Mouse (Mus musculus) CH12.LX (cell line): ENCODE results near the gene Gsg1l. TPM values are rescaled to one million over a fixed set of nuclear protein-coding genes. Genes with fewer than 3 reads are reported as not detected.

Experiments used
- DNase-seq: peaks from one replicate; pipeline ENCODE4 v3.0.0-alpha.2; 2013; ENCODE audit errors: extremely low read depth
- H3K27ac ChIP-seq: 2 replicates; pipeline ENCODE4 v1.5.1; 2012; ENCODE audit warnings: low read depth, mild to moderate bottlenecking, control low read depth, moderate library complexity; ENCODE audit not compliant: insufficient read depth
- H3K27me3 ChIP-seq: replicated peaks from 2 replicates; pipeline ENCODE3; 2012; ENCODE audit warnings: inconsistent platforms
- H3K36me3 ChIP-seq, 2 experiments: replicated peaks in 1 of 2; 2 replicates each; pipeline versions ENCODE3 to v1.6.1; 2012; ENCODE audit warnings: inconsistent platforms in 1 of 2, low read length in 1 of 2, mild to moderate bottlenecking in 1 of 2, mixed read lengths in 1 of 2, moderate library complexity in 1 of 2; ENCODE audit not compliant: control insufficient read depth in 1 of 2, insufficient read depth in 1 of 2
- H3K4me1 ChIP-seq, 2 experiments: 2 replicates each; pipeline ENCODE4 v1.6.1; 2012; ENCODE audit warnings: inconsistent platforms in 1 of 2, moderate library complexity in 1 of 2; ENCODE audit not compliant: insufficient read depth in 2 of 2, control insufficient read depth in 1 of 2
- H3K4me2 ChIP-seq: 2 replicates; pipeline ENCODE4 v1.6.1; 2012; ENCODE audit warnings: low read depth, mild to moderate bottlenecking, control low read depth; ENCODE audit not compliant: poor library complexity, insufficient read depth, severe bottlenecking
- H3K4me3 ChIP-seq, 3 experiments: fragments of 150-350 bp in 1 of 3; sonication (generic) in 1 of 3; replicated peaks in 1 of 3; 2 replicates each; pipeline versions ENCODE3 to v1.5.1; 2011 to 2012; ENCODE audit warnings: low read depth in 2 of 3, low read length in 2 of 3, mild to moderate bottlenecking in 2 of 3, moderate library complexity in 2 of 3, control low read depth in 1 of 3, improper control_type of control experiment in 1 of 3, inconsistent platforms in 1 of 3, mixed read lengths in 1 of 3; ENCODE audit not compliant: poor library complexity in 1 of 3
- H3K79me2 ChIP-seq: replicated peaks from 2 replicates; pipeline ENCODE4 v1.6.1; 2012; ENCODE audit warnings: mild to moderate bottlenecking, moderate library complexity; ENCODE audit not compliant: control insufficient read depth, poor library complexity, insufficient read depth, severe bottlenecking; ENCODE audit errors: extremely low read depth
- H3K9ac ChIP-seq: 2 replicates; pipeline ENCODE4 v1.6.1; 2012; ENCODE audit warnings: low read depth, mild to moderate bottlenecking, control low read depth, moderate library complexity; ENCODE audit not compliant: insufficient read depth
- H3K9me3 ChIP-seq: replicated peaks from 2 replicates; pipeline ENCODE3; 2012; ENCODE audit warnings: low read length, inconsistent platforms, mixed read lengths
- BHLHE40 ChIP-seq: IDR thresholded peaks from 2 replicates; pipeline ENCODE4 v1.6.1; 2011; ENCODE audit warnings: mild to moderate bottlenecking, low read depth, low read length, improper control_type of control experiment
- CHD2 ChIP-seq: IDR thresholded peaks from 2 replicates; pipeline ENCODE4 v1.6.1; 2011; ENCODE audit warnings: low read length, improper control_type of control experiment
- CTCF ChIP-seq, 2 experiments: IDR thresholded peaks in 1 of 2; conservative IDR thresholded peaks in 1 of 2; 2 replicates each; pipeline ENCODE4 v1.5.1; 2011 to 2012; ENCODE audit warnings: low read depth in 2 of 2, low read length in 2 of 2, improper control_type of control experiment in 1 of 2, inconsistent platforms in 1 of 2, mild to moderate bottlenecking in 1 of 2, moderate library complexity in 1 of 2
- E2F4 ChIP-seq: IDR thresholded peaks from 2 replicates; pipeline ENCODE4 v1.6.1; 2011; ENCODE audit warnings: low read depth, low read length, improper control_type of control experiment; ENCODE audit not compliant: insufficient replicate concordance
- EP300 ChIP-seq: IDR thresholded peaks from 2 replicates; pipeline ENCODE4 v1.6.1; 2011; ENCODE audit warnings: low read length, improper control_type of control experiment
- ETS1 ChIP-seq: conservative IDR thresholded peaks from 2 replicates; pipeline ENCODE4 v1.6.1; 2012; ENCODE audit warnings: low read depth, mild to moderate bottlenecking, inconsistent platforms, low read length, improper control_type of control experiment, moderate library complexity
- GABPA ChIP-seq: IDR thresholded peaks from 2 replicates; pipeline ENCODE4 v1.6.1; 2012; ENCODE audit warnings: low read depth, low read length, improper control_type of control experiment, inconsistent platforms; ENCODE audit not compliant: insufficient replicate concordance
- IRF4 ChIP-seq: IDR thresholded peaks from 2 replicates; pipeline ENCODE4 v1.6.1; 2014; ENCODE audit warnings: low read depth, mild to moderate bottlenecking, inconsistent platforms, low read length, improper control_type of control experiment
- JUN ChIP-seq: IDR thresholded peaks from 2 replicates; pipeline ENCODE4 v1.6.1; 2011; ENCODE audit warnings: low read depth, mild to moderate bottlenecking, low read length, improper control_type of control experiment, moderate library complexity; ENCODE audit not compliant: insufficient read depth
- MAFK ChIP-seq: IDR thresholded peaks from 2 replicates; pipeline ENCODE4 v1.6.1; 2011; ENCODE audit warnings: low read length, improper control_type of control experiment; ENCODE audit not compliant: insufficient replicate concordance
- MAX ChIP-seq: IDR thresholded peaks from 2 replicates; pipeline ENCODE4 v1.6.1; 2011; ENCODE audit warnings: low read length, improper control_type of control experiment
- MYC ChIP-seq: IDR thresholded peaks from 2 replicates; pipeline ENCODE4 v1.6.1; 2011; ENCODE audit warnings: low read depth, mild to moderate bottlenecking, improper control_type of control experiment, low read length
- NELFE ChIP-seq: IDR thresholded peaks from 2 replicates; pipeline ENCODE4 v1.6.1; 2011; ENCODE audit warnings: low read depth, low read length, improper control_type of control experiment
- POLR2A ChIP-seq: IDR thresholded peaks from 2 replicates; pipeline ENCODE4 v1.6.1; 2011; ENCODE audit warnings: low read depth, mild to moderate bottlenecking, improper control_type of control experiment, low read length
- POLR2AphosphoS2 ChIP-seq: IDR thresholded peaks from 2 replicates; pipeline ENCODE4 v1.6.1; 2011; ENCODE audit warnings: low read depth, low read length, improper control_type of control experiment
- RCOR1 ChIP-seq: conservative IDR thresholded peaks from 2 replicates; pipeline ENCODE4 v1.6.1; 2012; ENCODE audit warnings: low read depth, mild to moderate bottlenecking, inconsistent platforms, low read length, improper control_type of control experiment
- SIN3A ChIP-seq: IDR thresholded peaks from 2 replicates; pipeline ENCODE4 v1.6.1; 2012; ENCODE audit warnings: low read length, improper control_type of control experiment, inconsistent platforms
- SMC3 ChIP-seq: IDR thresholded peaks from 2 replicates; pipeline ENCODE4 v1.6.1; 2011; ENCODE audit warnings: low read depth, low read length, improper control_type of control experiment
- TBP ChIP-seq: conservative IDR thresholded peaks from 2 replicates; pipeline ENCODE4 v1.6.1; 2011; ENCODE audit warnings: low read depth, low read length, improper control_type of control experiment
- TCF12 ChIP-seq: IDR thresholded peaks from 2 replicates; pipeline ENCODE4 v1.6.1; 2014; ENCODE audit warnings: low read depth, mild to moderate bottlenecking, inconsistent platforms, low read length, improper control_type of control experiment
- UBTF ChIP-seq: IDR thresholded peaks from 2 replicates; pipeline ENCODE4 v1.6.1; 2012; ENCODE audit warnings: low read depth, mild to moderate bottlenecking, inconsistent platforms, low read length, improper control_type of control experiment, moderate library complexity
- USF1 ChIP-seq: IDR thresholded peaks from 2 replicates; pipeline ENCODE4 v1.6.1; 2014; ENCODE audit warnings: low read depth, mild to moderate bottlenecking, inconsistent platforms, low read length, improper control_type of control experiment
- USF2 ChIP-seq: conservative IDR thresholded peaks from 2 replicates; pipeline ENCODE4 v1.6.1; 2011; ENCODE audit warnings: low read depth, low read length, improper control_type of control experiment
- ZC3H11A ChIP-seq: IDR thresholded peaks from 2 replicates; pipeline ENCODE4 v1.6.1; 2012; ENCODE audit warnings: low read depth, mild to moderate bottlenecking, inconsistent platforms, low read length, improper control_type of control experiment
- dilution Hi-C: fragments of 300-500 bp; cut with MboI; formaldehyde crosslinking; loops from 2 replicates; pipeline ENCODE4 v1.14.3; 2020; ENCODE audit warnings: low sequenced_read_pairs; ENCODE audit not compliant: extremely low pct_unique_long_range_greater_than_20kb, extremely low pct_ligation_motif_present
- in situ Hi-C: fragments of 300-500 bp; cut with MboI; formaldehyde crosslinking; loops from 3 replicates; pipeline ENCODE4 v1.14.3; 2019; ENCODE audit warnings: low sequenced_read_pairs, low pct_ligation_motif_present, low pct_unique_long_range_greater_than_20kb, mixed read lengths
- polyA plus RNA-seq: library from polyadenylated mRNA; unstranded; fragments of >175 nt; gene quantifications from 2 replicates; pipeline ENCODE4 v1.2.1, GENCODE M21; 2012; ENCODE audit warnings: low read depth; ENCODE audit not compliant: insufficient read length
- total RNA-seq, 2 experiments: library from RNA; depleted of rRNA; stranded (reverse); fragments of 300-350 nt in 1 of 2; fragments of >200 nt in 1 of 2; gene quantifications; 2 replicates each; pipeline ENCODE4 v1.2.3; 2012 to 2014

The Gsg1l gene
- total and polyA plus RNA-seq, 3 experiments: not detected

DNA sequence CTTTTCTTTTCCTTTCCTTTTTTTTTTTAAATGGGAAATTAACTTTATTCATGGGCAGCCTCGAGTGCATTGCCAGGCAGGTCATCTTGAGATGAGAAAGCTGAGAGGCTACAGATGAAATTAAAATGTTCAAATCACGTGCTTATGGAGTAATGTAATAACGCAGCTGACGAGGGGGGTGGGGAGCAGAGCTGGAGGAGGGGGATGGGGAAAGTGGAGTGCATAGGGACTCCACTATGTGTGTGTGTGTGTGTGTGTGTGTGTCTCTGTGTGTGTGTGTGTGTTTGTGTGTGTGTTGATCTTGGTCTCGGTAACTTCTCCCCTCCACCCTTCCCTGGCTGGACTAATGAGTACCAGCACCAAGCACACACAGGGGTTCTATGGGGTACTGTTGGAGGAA lies 150.6 kb downstream of the Gsg1l start:
- H3K4me1 ChIP-seq: peaks cover 4 to 18% of the 10 kb centered on the region in 2 experiments; a peak in 3 of 4 replicates
- dilution Hi-C loops: no loop called here
- no peaks in the 10 kb centered on the region for H3K9me3 ChIP-seq
- no peak overlapping the region for H3K9ac ChIP-seq
- no peak overlapping the region for H3K4me2 ChIP-seq
- no peak for DNase-seq
- no peaks in the 10 kb centered on the region for H3K36me3 ChIP-seq
- no peak overlapping the region for H3K27ac ChIP-seq
- in situ Hi-C loops: no loop called here
- peaks cover 36% of the 10 kb centered on the region for H3K27me3 ChIP-seq
- H3K79me2 ChIP-seq: no peaks in the 10 kb centered on the region
- TF ChIP-seq POLR2A (no peak), BHLHE40 (no peak), MAX (no peak), TBP (no peak), JUN (no peak), SIN3A (no peak), IRF4 (no peak), CTCF (conservative IDR thresholded peaks at IDR 0.05 in 1 of 2, IDR thresholded peaks at IDR 0.05 in 1 of 2; ENCODE audit: low read depth in 2 of 2, low read length in 2 of 2) (no peak), EP300 (no peak), SMC3 (no peak), NELFE (no peak), USF2 (no peak), MYC (no peak), MAFK (no peak), ETS1 (no peak), TCF12 (no peak), USF1 (no peak), UBTF (no peak), POLR2AphosphoS2 (no peak), GABPA (no peak)
- no peak overlapping the region for H3K4me3 ChIP-seq

GRCm38 (mm10) chr7:125924044-125924443 lies 158.2 kb downstream of the Gsg1l start:
- Histone ChIP-seq H3K4me2 (no peak overlapping the region), H3K4me1 (peaks cover 12% of the 10 kb centered on the region in 2 experiments; a peak in 3 of 4 replicates), H3K4me3 (no peak overlapping the region), H3K27me3 (peaks cover 5% of the 10 kb centered on the region), H3K79me2 (no peaks in the 10 kb centered on the region), H3K9me3 (no peaks in the 10 kb centered on the region), H3K9ac (no peak overlapping the region), H3K27ac (no peak overlapping the region), H3K36me3 (no peaks in the 10 kb centered on the region)
- TF ChIP-seq USF2 (no peak), TBP (no peak), IRF4 (no peak), E2F4 (no peak), RCOR1 (no peak), TCF12 (no peak), EP300 (no peak), USF1 (no peak), CHD2 (no peak), ZC3H11A (no peak)
- dilution Hi-C loops (no loop called here), in situ Hi-C loops (no loop called here)
- DNase-seq: no peak
